Mouse (Mus musculus) limb, embryonic 12.5 days (tissue): ENCODE data around the gene Nat8f4. TPM values are rescaled to one million over a fixed set of nuclear protein-coding genes. Genes with fewer than 3 reads are reported as not detected.
"Not testable (repeated sequence)": the region's sequence is repeated elsewhere in the genome, so short reads cannot be mapped to it uniquely, and the experiment has no call there.

Experiments used
- ATAC-seq: fragments of 200-750 bp; cut with Nextera tagmentation; 2 replicates; pipeline ENCODE4 v1.8.0; 2017; ENCODE audit warnings: low read depth, moderate TSS enrichment; ENCODE audit not compliant: insufficient number of reproducible peaks, insufficient read depth, low FRiP score, low TSS enrichment
- H3K27ac ChIP-seq: fragments of 300-500 bp; sonication (generic); 2 replicates; pipeline ENCODE4 v1.5.1; 2016; ENCODE audit warnings: mild to moderate bottlenecking, moderate library complexity
- H3K27me3 ChIP-seq: fragments of 300-500 bp; sonication (generic); 2 replicates; pipeline ENCODE4 v1.6.1; 2016; ENCODE audit warnings: mild to moderate bottlenecking, moderate library complexity
- H3K36me3 ChIP-seq: fragments of 300-500 bp; sonication (generic); 2 replicates; pipeline ENCODE4 v1.6.1; 2016; ENCODE audit warnings: mild to moderate bottlenecking, moderate library complexity
- H3K4me1 ChIP-seq: fragments of 300-500 bp; sonication (generic); replicated peaks from 2 replicates; pipeline ENCODE4 v1.6.1; 2016
- H3K4me2 ChIP-seq: fragments of 300-500 bp; sonication (generic); 2 replicates; pipeline ENCODE4 v1.6.1; 2016; ENCODE audit warnings: mild to moderate bottlenecking, moderate library complexity
- H3K4me3 ChIP-seq: fragments of 300-500 bp; sonication (generic); replicated peaks from 2 replicates; pipeline ENCODE4 v1.5.1; 2016; ENCODE audit warnings: mild to moderate bottlenecking
- H3K9ac ChIP-seq: fragments of 300-500 bp; sonication (generic); replicated peaks from 2 replicates; pipeline ENCODE4 v1.6.1; 2016; ENCODE audit warnings: mild to moderate bottlenecking, moderate library complexity
- H3K9me3 ChIP-seq: fragments of 300-500 bp; sonication (generic); 2 replicates; pipeline ENCODE4 v1.6.1; 2016; ENCODE audit warnings: mild to moderate bottlenecking, moderate library complexity
- WGBS: fragments of 180-500 bp; shearing (Covaris S2); methylation state at CpG from one replicate; pipeline ENCODE4 v1.1.7; 2016; 5-methylcytosine and 5-hydroxymethylcytosine counted together
- polyA plus RNA-seq: library from polyadenylated mRNA; unstranded; fragments of >200 nt; fragmentation: Nextera tagmentation; extraction: Ambion mirVana; gene quantifications from 2 replicates; pipeline ENCODE4 v1.2.1, GENCODE M21; 2016

The Nat8f4 gene
- polyA plus RNA-seq, 1 experiment from 2014 or later, result 2.9 TPM

GRCm38 (mm10) chr6:85895061-85895648 lies 9.5 kb downstream of the Nat8f4 start:
- H3K4me2 ChIP-seq, ATAC-seq, H3K36me3 ChIP-seq, H3K27me3 ChIP-seq, H3K9ac ChIP-seq, H3K4me3 ChIP-seq, H3K4me1 ChIP-seq, H3K27ac ChIP-seq: not testable (repeated sequence)
- 75% methylated on average over 25 of the region's 25 CpGs for WGBS
- peaks cover 10% of the 10 kb centered on the region for H3K9me3 ChIP-seq

- H3K4me2 ChIP-seq, result no peak overlapping the region
- H3K36me3 ChIP-seq, result no peaks in the 10 kb centered on the region
- ATAC-seq, result no peak
- no peak overlapping the region for H3K4me3 ChIP-seq
- H3K4me1 ChIP-seq, result no peaks in the 10 kb centered on the region
- H3K9ac ChIP-seq, result no peak overlapping the region
- WGBS, result 93% methylated on average over 2 of the region's 2 CpGs
- peaks cover 17% of the 10 kb centered on the region for H3K9me3 ChIP-seq
- H3K27ac ChIP-seq, result no peak overlapping the region
- no peaks in the 10 kb centered on the region for H3K27me3 ChIP-seq
These were observed 15.7 kb downstream of the Nat8f4 start for GRCm38 (mm10) chr6:85888961-85889360.

GRCm38 (mm10) chr6:85884311-85884710 lies 20.4 kb downstream of the Nat8f4 start:
- H3K36me3 ChIP-seq, result no peaks in the 10 kb centered on the region
- H3K27ac ChIP-seq, result no peak overlapping the region
- H3K4me1 ChIP-seq, result no peaks in the 10 kb centered on the region
- H3K9ac ChIP-seq, result no peak overlapping the region
- no peak overlapping the region for H3K4me2 ChIP-seq
- no peak for ATAC-seq
- peaks cover 21% of the 10 kb centered on the region for H3K9me3 ChIP-seq
- no peaks in the 10 kb centered on the region for H3K27me3 ChIP-seq
- WGBS, result 85% methylated on average over 1 of the region's 1 CpGs
- no peak overlapping the region for H3K4me3 ChIP-seq

- H3K9me3 ChIP-seq, result peaks cover 21% of the 10 kb centered on the region
- H3K4me1 ChIP-seq, ATAC-seq, H3K27ac ChIP-seq, H3K4me2 ChIP-seq, H3K9ac ChIP-seq, H3K27me3 ChIP-seq, H3K4me3 ChIP-seq, H3K36me3 ChIP-seq: not testable (repeated sequence)
- WGBS, result 91% methylated on average over 9 of the region's 9 CpGs
These were observed 21.4 kb downstream of the Nat8f4 start for GRCm38 (mm10) chr6:85883246-85883645.

- H3K4me1 ChIP-seq, H3K9me3 ChIP-seq, H3K27me3 ChIP-seq, ATAC-seq, H3K36me3 ChIP-seq, H3K27ac ChIP-seq, H3K4me2 ChIP-seq, H3K9ac ChIP-seq, H3K4me3 ChIP-seq: not testable (repeated sequence)
- 80% methylated on average over 5 of the region's 5 CpGs for WGBS
These were observed 35.7 kb downstream of the Nat8f4 start, which contains the start of gene Nat8f2 for GRCm38 (mm10) chr6:85869006-85869405. TSS of gene Nat8f2 (minus strand) at chr6:85869158.

- no peaks in the 10 kb centered on the region for H3K4me1 ChIP-seq
- ATAC-seq, result no peak
- no peak overlapping the region for H3K4me2 ChIP-seq
- no peak overlapping the region for H3K9ac ChIP-seq
- 81% methylated on average over 8 of the region's 8 CpGs for WGBS
- H3K4me3 ChIP-seq, result no peak overlapping the region
- H3K36me3 ChIP-seq, result no peaks in the 10 kb centered on the region
- no peaks in the 10 kb centered on the region for H3K9me3 ChIP-seq
- H3K27me3 ChIP-seq, result no peaks in the 10 kb centered on the region
- H3K27ac ChIP-seq, result no peak overlapping the region
These were observed 36.7 kb downstream of the Nat8f4 start for GRCm38 (mm10) chr6:85867726-85868690.

- H3K4me3 ChIP-seq, H3K27me3 ChIP-seq, H3K9ac ChIP-seq, H3K9me3 ChIP-seq, H3K36me3 ChIP-seq, ATAC-seq, H3K27ac ChIP-seq, H3K4me2 ChIP-seq, H3K4me1 ChIP-seq: not testable (repeated sequence)
- 60% methylated on average over 1 of the region's 1 CpGs for WGBS
These were observed 37.7 kb downstream of the Nat8f4 start for GRCm38 (mm10) chr6:85866995-85867394.

GRCm38 (mm10) chr6:85866166-85866565 lies 38.5 kb downstream of the Nat8f4 start:
- H3K9me3 ChIP-seq, H3K4me2 ChIP-seq, H3K27ac ChIP-seq, H3K4me3 ChIP-seq, H3K27me3 ChIP-seq, H3K9ac ChIP-seq, H3K4me1 ChIP-seq, H3K36me3 ChIP-seq, ATAC-seq: not testable (repeated sequence)
- 95% methylated on average over 3 of the region's 3 CpGs for WGBS

- H3K4me2 ChIP-seq, ATAC-seq, H3K36me3 ChIP-seq, H3K4me1 ChIP-seq, H3K4me3 ChIP-seq, H3K27ac ChIP-seq, H3K9ac ChIP-seq, H3K9me3 ChIP-seq, H3K27me3 ChIP-seq: not testable (repeated sequence)
- 66% methylated on average over 6 of the region's 7 CpGs for WGBS
These were observed 39.6 kb downstream of the Nat8f4 start for GRCm38 (mm10) chr6:85864900-85865639.

- H3K36me3 ChIP-seq, result no peaks in the 10 kb centered on the region
- H3K4me2 ChIP-seq, result no peak overlapping the region
- H3K9me3 ChIP-seq, result no peaks in the 10 kb centered on the region
- no peak overlapping the region for H3K9ac ChIP-seq
- no peak for ATAC-seq
- no peaks in the 10 kb centered on the region for H3K4me1 ChIP-seq
- 80% methylated on average over 2 of the region's 2 CpGs for whole genome bisulfite sequencing
- 0 out of 2 replicates have a peak, but pooled peaks cover 5% of the 10 kb centered on the region for H3K27me3 ChIP-seq
- no peak overlapping the region for H3K27ac ChIP-seq
- no peak overlapping the region for H3K4me3 ChIP-seq
These were observed 40.8 kb downstream of the Nat8f4 start for GRCm38 (mm10) chr6:85863840-85864239.

GRCm38 (mm10) chr6:85863136-85863535 lies 41.5 kb downstream of the Nat8f4 start:
- no peak for ATAC-seq
- Histone ChIP-seq H3K4me2 (no peak overlapping the region), H3K9ac (no peak overlapping the region), H3K9me3 (no peaks in the 10 kb centered on the region), H3K27ac (no peak overlapping the region), H3K27me3 (0 out of 2 replicates have a peak, but pooled peaks cover 5% of the 10 kb centered on the region), H3K36me3 (no peaks in the 10 kb centered on the region), H3K4me3 (no peak overlapping the region), H3K4me1 (no peaks in the 10 kb centered on the region)
- 87% methylated on average over 2 of the region's 2 CpGs for WGBS
